Mouse (Mus musculus) heart, postnatal 10 days (tissue): ENCODE results near the gene Zfp1. TPM values are rescaled to one million over a fixed set of nuclear protein-coding genes. Genes with fewer than 3 reads are reported as not detected.

Experiments used
- DNase-seq, 2 experiments: peaks; one replicate each; pipeline ENCODE4 v3.0.0; 2021
- intact Hi-C: fragments of 180-260 bp; cut with DNase I; formaldehyde crosslinking; loops from one replicate; pipeline ENCODE4 v1.15.1; 2025
- total RNA-seq, 2 experiments: library from RNA; stranded (reverse); gene quantifications; 2 replicates each; pipeline ENCODE4 v1.2.3; 2021

Zfp1 gene
- total RNA-seq, 2 experiments from 2014 or later = 9.5 to 10.3 TPM

GRCm38 (mm10) chr8:111657312-111657854 lies 14.2 kb downstream of the Zfp1 start:
- DNase-seq = no peak
- intact Hi-C loops = no loop called here

- peak; percentile 40 to 41 for DNase-seq
- intact Hi-C loops = no loop called here
These were observed 15.7 kb downstream of the Zfp1 start for GRCm38 (mm10) chr8:111658819-111659423.

GRCm38 (mm10) chr8:111662473-111662872 lies 19.3 kb downstream of the Zfp1 start:
- intact Hi-C loops = loop anchor here (1.0 to 5.0 kb wide), 3 partner anchors 195 to 319 kb away; no protein-coding TSS in a partner anchor
- peak; percentile 84 to 90 for DNase-seq

DNA sequence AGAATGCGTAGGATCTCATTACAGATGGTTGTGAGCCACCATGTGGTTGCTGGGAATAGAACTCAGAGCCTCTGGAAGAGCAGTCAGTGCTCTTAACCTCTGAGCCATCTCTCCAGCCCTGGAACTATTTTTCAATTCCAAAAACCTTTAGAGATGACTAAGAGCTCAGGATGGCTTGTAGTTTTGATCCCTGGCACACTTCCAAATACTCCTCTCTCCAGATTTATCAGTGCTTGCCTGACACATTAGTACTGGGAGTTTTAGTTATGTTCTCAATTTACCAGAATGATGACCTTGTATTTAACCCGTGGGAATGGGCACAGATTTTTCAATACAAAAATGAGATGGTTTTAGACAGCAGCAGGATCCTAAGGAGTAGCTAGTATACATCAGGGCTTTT lies 23.6 kb downstream of the Zfp1 start:
- DNase-seq = no peak
- intact Hi-C loops = no loop called here

GRCm38 (mm10) chr8:111676237-111676636 lies 33.0 kb downstream of the Zfp1 start:
- intact Hi-C loops = loop anchor here (5.0 kb wide), 1 partner anchor 316 kb away; the partner anchor contains the start of gene Adat1
- no peak for DNase-seq

- DNase-seq = peak; percentile 73 to 83
- intact Hi-C loops = loop anchor here (2.0 to 5.0 kb wide), 4 partner anchors 35 to 314 kb away; partner anchors contain the start of gene Adat1
These were observed 34.9 kb downstream of the Zfp1 start for GRCm38 (mm10) chr8:111678111-111678510.

GRCm38 (mm10) chr8:111678848-111679247 lies 35.6 kb downstream of the Zfp1 start:
- intact Hi-C loops = loop anchor here (2.0 to 5.0 kb wide), 4 partner anchors 34 to 313 kb away; partner anchors contain the start of gene Adat1

DNA sequence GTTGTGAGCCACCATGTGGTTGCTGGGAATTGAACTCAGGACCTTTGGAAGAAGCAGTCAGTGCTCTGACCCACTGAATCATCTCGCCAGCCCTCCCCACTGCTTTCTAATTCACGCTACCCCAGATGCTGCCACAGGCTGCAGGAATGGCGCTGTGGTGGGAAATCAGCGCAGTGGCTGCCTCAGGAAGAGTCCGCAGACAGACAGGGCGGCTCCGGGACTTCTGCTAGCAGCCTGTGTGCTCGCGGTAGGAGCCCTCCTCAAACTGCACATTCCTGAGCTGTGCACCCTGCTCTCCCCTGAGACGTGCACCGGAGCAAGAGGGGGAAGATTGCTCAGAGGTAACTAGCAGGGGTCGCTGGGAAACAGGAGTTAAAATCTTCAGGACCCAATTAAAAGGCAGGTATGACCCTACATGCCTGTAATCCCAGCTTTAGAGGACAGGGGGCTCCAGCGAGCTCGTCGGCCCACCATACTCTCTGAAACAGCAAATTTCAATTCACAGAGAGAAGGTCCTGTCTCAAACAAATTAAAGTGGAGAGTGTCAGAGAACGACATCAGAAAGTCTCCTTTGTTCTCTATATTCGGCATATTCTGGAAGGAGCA lies 37.3 kb downstream of the Zfp1 start:
- intact Hi-C loops = no loop called here
- DNase-seq = peak in 1 of 2 experiments; percentile 17

More at GRCm38 (mm10) chr8:111678848-111679247, 35.6 kb downstream of the Zfp1 start:
- DNase-seq = no peak

DNA sequence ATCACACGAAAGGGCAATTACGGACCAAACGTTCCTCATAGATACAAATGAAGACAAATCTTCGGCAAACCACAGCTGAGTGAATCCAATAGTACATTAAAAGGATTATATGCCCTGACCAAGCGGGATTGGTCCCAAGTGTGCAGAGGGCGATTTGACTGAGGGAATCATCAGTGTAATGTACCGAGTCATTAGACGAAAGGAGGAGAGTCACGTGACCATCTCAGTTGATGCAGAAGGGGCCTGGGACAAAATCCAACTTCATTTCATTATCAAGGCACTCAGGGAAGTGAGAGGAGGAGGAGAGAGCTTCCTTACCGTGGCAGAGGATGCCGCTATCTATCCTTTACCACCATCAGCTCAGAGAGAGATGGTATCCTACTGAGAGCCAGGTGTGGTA lies 38.0 kb downstream of the Zfp1 start:
- intact Hi-C loops = no loop called here
- DNase-seq = no peak

DNA sequence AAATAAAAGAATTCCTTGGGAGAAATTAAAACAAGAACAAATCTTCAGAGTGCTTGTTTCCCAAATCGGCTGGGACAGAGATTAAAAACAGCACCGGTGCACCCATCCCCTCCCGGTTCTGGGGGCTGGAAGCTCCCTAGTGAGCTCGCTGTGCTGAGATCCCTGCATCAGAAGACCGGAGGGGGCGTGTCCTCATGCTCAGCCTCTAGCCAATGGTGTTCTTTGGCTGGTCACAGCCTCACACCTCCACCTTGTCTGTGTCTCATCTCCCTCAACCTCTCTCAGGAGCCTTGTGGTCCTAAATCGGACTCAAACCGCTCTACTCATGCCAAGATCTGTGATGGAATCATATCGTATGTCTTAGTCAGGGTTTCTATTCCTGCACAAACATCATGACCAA lies 39.3 kb downstream of the Zfp1 start:
- intact Hi-C loops = no loop called here

DNA sequence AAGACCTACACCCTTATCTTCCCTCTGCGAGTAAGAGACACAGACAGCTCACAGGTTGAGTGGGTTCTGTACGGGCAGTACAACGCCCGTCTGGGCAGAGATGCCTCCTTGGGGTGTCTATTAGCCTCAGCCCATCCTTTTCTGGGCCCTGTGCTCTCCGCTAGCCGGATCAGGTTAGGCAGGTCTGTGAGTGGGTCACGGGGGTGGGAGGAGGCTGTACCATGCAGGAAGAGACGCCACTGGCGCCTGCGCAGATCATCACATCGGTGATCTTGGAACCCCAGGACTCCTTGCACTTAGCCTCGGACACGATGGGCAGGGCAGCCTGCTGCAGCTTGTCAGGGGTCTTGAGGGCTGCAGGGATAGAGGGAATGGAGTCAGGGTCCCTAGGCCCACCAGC lies 43.7 kb downstream of the Zfp1 start:
- intact Hi-C loops = no loop called here
- no peak for DNase-seq

More for the DNA sequence above, 39.3 kb downstream of the Zfp1 start:
- no peak for DNase-seq

DNA sequence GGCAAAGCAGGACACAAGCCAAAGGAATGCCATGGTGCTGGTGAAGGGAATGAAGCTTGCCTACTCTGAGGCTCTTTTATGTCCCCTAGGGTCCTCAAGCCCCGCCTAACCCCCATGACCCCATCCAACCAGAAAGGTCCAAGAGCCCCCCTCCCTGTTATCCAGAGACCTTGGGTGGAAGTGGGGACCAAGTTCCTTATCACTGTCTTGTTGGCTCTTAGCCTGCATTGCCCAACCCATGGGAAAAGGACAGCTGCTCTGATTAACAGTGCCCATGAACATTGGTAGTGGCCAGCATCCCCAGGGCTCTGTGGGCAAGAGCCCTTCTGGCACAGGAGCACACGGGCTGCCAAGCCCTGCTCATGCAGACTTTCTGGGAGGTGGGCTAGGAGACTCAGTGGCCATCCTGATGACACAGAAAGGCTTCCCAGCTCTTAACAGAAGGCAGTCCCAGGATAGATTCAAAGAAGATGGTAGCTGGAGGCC lies 47.8 kb downstream of the Zfp1 start, which contains the start of gene Ctrb1:
Gene Ctrb1, minus strand, starts transcription at position 51 of the 486 bp plus-strand sequence.
- no peak for DNase-seq
- intact Hi-C loops = no loop called here

DNA sequence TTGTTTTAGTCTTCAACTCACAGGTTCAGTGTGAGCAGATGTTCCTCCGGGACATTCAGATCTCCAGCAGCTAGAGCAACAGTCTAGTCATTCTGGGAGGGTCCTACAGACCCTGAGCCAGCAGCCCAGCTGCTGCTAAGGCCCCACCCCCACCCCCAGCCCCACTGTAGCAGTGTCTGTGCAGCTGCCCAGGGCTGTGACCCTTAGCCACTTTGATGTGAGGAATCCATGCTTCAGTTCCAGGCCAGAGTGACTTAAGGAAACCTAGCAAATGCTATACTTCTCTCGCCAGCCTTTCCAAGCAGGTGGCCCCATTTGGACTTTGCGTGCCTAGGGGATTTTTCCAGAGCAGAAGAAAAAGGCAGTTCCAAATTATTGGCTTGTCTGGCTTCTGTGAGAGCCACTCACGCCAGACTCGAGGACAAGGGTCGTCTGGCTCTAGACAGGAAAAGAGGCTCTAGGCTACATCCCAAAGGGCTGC lies 50.1 kb downstream of the Zfp1 start:
- intact Hi-C loops = no loop called here
- DNase-seq = peak; percentile 70 to 75

DNA sequence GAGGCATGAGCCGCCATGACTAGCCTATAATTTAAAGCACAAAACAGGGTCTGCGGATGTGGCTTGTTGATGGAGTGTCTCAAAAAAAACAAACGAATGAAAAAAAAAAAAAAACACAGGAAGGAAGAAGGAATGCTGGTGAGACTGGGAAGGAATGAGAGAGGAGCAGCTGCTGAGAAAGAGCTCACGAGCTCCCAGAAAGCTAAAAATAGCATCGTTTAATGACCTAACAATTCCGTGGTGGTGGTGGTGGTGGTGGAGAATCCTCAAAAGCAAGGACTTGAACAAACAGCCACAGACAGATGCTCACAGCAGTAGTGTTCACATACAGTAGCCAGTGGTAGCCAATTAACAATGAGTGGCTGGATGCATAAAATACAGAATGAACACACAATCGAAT lies 52.2 kb downstream of the Zfp1 start:
- intact Hi-C loops = no loop called here
- no peak for DNase-seq

- intact Hi-C loops = no loop called here
- no peak for DNase-seq
These were observed 54.5 kb downstream of the Zfp1 start for GRCm38 (mm10) chr8:111697655-111698054.

GRCm38 (mm10) chr8:111699035-111699434 lies 55.8 kb downstream of the Zfp1 start:
- intact Hi-C loops = no loop called here
- no peak for DNase-seq

- DNase-seq = no peak
- intact Hi-C loops = no loop called here
These were observed 57.0 kb downstream of the Zfp1 start for GRCm38 (mm10) chr8:111700201-111700600.

DNA sequence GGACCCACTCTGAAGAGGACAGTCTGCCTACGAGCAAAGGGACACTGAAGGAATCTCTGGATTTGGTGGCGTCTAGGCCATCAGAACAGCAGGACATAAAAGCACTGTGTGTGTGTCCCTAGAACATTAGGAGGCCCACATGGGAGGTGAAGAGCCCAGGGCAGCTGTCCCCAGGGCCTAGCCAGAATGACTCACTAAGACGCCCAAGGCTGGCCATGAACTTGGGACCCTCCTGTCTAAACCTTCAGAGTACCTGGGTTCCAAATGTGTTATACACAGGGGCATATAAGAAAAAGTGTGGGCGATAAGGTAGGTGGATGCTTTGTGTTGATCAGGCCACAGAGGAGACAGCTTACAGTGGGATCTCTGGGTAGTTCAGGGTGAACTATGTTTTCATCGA lies 57.5 kb downstream of the Zfp1 start:
- DNase-seq = no peak
- intact Hi-C loops = no loop called here

DNA sequence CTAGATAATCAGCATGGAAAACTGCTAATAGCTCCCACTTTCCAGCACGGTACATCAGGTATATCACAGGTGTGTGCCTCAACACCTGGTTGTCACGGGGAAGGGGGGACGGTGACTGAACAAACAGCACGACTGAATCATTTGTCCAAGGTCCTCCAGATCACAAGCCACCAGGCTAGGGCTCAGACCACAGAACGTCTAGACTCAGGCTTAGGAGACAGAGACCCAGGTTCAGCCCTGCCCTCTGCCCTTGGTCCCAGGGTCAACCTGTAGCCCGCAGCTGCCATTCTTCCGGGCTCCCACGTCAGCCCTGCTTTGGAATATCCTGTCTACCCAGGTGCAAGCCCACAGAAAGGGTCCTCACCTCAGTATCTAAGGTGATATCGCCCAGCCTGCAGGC lies 58.2 kb downstream of the Zfp1 start:
- intact Hi-C loops = no loop called here
- DNase-seq = no peak

- intact Hi-C loops = no loop called here
- DNase-seq = no peak
These were observed 61.4 kb downstream of the Zfp1 start for GRCm38 (mm10) chr8:111704585-111704984.

GRCm38 (mm10) chr8:111705222-111705621 lies 62.0 kb downstream of the Zfp1 start:
- no peak for DNase-seq
- intact Hi-C loops = no loop called here

GRCm38 (mm10) chr8:111705699-111706098 lies 62.5 kb downstream of the Zfp1 start:
- DNase-seq = no peak
- intact Hi-C loops = no loop called here
